Mouse (Mus musculus) bone marrow macrophage, adult 2 months (primary cell): Measurements from ENCODE around the gene Cadm4.

Source experiments
- CTCF ChIP-seq: IDR thresholded peaks from 2 replicates; pipeline ENCODE4 v1.5.1; 2012; ENCODE audit warnings: low read depth, mild to moderate bottlenecking, low read length, moderate library complexity
- POLR2A ChIP-seq: IDR thresholded peaks from 2 replicates; pipeline ENCODE4 v1.6.1; 2012; ENCODE audit warnings: mild to moderate bottlenecking, low read depth, low read length, borderline replicate concordance

DNA sequence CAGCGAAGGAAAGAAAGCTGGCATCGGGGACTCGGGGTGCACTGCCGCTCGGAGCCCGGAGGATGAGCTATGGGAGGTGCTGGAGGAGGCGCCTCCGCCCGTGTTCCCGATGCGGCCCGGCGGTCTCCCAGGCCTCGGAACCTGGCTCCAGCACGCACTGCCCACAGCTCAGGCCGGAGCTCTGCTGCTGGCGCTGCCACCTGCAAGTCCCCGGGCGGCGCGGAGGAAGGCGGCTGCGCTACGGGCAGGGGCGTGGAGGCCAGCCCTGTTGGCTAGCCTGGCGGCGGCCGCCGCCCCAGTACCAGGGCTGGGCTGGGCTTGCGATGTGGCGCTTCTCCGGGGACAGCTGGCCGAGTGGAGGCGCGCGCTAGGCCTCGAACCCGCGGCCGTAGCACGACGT is 52.0 kb downstream of the Cadm4 start:
- no peak for TF ChIP-seq POLR2A
- no peak for TF ChIP-seq CTCF
